Mouse (Mus musculus): ENCODE measurements around the gene Vps9d1. TPM values are rescaled to one million over a fixed set of nuclear protein-coding genes. Genes with fewer than 3 reads are reported as not detected.
A peak's percentile ranks its signal among the peaks of the same experiment; 100 is the strongest.

Vps9d1 gene
- polyA plus RNA-seq, 1 experiment from 2014 or later, result 25.9 TPM

GRCm38 (mm10) chr8:123244382-123244781, 9.8 kb downstream of the Vps9d1 start:
- Histone ChIP-seq H3K4me1 (ENCODE audit: insufficient read depth) (no peaks in the 10 kb centered on the region), H3K9me3 (ENCODE audit: low read depth, low read length) (no peaks in the 10 kb centered on the region), H3K27ac (ENCODE audit: low read depth) (no peak overlapping the region), H3K9ac (no peak overlapping the region), H3K36me3 (ENCODE audit: insufficient read depth) (peaks cover 72% of the 10 kb centered on the region), H3K4me2 (no peak overlapping the region), H3K27me3 (ENCODE audit: insufficient read depth, low read length) (no peaks in the 10 kb centered on the region), H3K4me3 (ENCODE audit: low read depth, low read length) (no peak overlapping the region)
- 90% methylated on average over 4 of the region's 4 CpGs for WGBS
- TF ChIP-seq CTCF (IDR thresholded peaks at IDR 0.05; ENCODE audit: low read depth), result no peak
- ATAC-seq (ENCODE audit: insufficient read depth) (no peak), DNase-seq (no peak)

DNA sequence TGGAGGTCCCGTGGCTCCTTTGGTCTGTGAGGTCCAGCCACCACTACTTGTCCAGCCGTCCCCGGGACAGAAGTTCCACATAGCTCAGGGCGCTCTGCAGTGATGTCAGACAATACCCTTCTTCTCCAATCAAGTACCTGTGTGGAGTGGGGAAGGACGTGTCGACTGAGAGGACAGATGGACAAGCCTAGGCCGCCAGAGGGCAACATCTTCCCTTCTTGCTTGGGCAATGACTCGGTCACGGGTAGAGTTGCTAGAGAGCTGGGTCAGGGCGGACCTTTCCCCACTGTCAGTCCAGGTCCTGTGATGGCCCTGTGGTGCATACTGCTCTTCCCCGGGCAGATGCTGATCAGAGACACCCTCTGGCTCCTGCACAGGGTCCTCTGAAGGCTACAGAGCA, 11.1 kb downstream of the Vps9d1 start:
- Histone ChIP-seq H3K27me3 (ENCODE audit: insufficient read depth, low read length) (no peaks in the 10 kb centered on the region), H3K9ac (no peak overlapping the region), H3K4me2 (no peak overlapping the region), H3K4me3 (ENCODE audit: low read depth, low read length) (no peak overlapping the region), H3K9me3 (ENCODE audit: low read depth, low read length) (no peaks in the 10 kb centered on the region), H3K36me3 (ENCODE audit: insufficient read depth) (peaks cover 59% of the 10 kb centered on the region), H3K27ac (ENCODE audit: low read depth) (no peak overlapping the region), H3K4me1 (ENCODE audit: insufficient read depth) (no peaks in the 10 kb centered on the region)
- ATAC-seq (ENCODE audit: insufficient read depth), result no peak
- 67% methylated on average over 11 of the region's 11 CpGs for WGBS
- TF ChIP-seq CTCF (IDR thresholded peaks at IDR 0.05; ENCODE audit: low read depth), result peak; percentile 38; the same call in 1 of the 2 replicates
- no peak for DNase-seq

DNA sequence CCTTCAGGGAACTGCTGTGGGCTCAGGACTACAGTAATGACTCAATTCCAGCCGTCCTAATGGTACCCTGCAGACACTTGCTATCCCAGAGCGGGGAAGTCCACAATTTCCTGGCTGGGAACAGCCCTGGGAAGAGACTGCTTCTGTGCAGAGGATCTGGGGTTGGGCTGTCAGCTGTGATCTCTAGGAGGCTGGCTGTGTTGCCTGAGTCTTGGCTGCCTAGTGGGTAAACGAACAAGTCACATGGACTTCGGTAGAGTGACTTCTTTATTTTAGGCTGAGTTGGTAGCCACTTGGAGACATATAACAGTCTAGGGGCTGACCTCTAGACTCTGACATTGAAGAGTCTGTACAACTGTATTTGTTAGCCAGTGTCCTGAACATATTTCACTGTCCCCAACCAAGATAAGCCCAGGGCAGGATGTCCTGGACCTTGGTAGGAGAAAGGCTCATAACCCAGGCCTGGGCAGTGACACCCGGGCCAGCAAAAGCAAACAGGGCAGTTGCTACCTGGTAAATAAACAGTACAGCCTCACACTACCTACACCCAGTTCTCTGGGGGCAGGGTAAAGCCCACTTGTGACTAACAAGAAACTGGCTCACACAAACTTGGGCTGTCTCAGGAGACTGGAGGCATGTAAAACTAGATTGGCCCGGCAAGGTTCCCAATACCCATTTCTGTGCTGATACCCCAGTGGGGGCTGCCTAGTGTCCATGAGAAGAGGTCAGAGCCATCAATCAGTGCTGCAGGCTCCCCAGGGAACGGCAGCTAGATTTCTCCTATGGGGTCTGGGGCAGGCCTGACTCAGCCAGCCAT, 11.8 kb downstream of the Vps9d1 start:
- Histone ChIP-seq H3K9me3 (ENCODE audit: low read depth, low read length) (no peaks in the 10 kb centered on the region), H3K27me3 (ENCODE audit: insufficient read depth, low read length) (no peaks in the 10 kb centered on the region; the same call in 1 of the 2 replicates), H3K4me1 (ENCODE audit: insufficient read depth) (no peaks in the 10 kb centered on the region), H3K4me3 (ENCODE audit: low read depth, low read length) (no peak overlapping the region), H3K27ac (ENCODE audit: low read depth) (no peak overlapping the region), H3K4me2 (no peak overlapping the region), H3K36me3 (ENCODE audit: insufficient read depth) (peaks cover 51% of the 10 kb centered on the region), H3K9ac (no peak overlapping the region)
- WGBS, result 74% methylated on average over 7 of the region's 7 CpGs
- no peak for TF ChIP-seq CTCF (IDR thresholded peaks at IDR 0.05; ENCODE audit: low read depth)
- no peak for DNase-seq
- ATAC-seq (ENCODE audit: insufficient read depth), result no peak

- Histone ChIP-seq H3K27ac (ENCODE audit: low read depth) (no peak overlapping the region), H3K4me3 (ENCODE audit: low read depth, low read length) (no peak overlapping the region), H3K4me1 (ENCODE audit: insufficient read depth) (0 out of 2 replicates have a peak, but pooled peaks cover 6% of the 10 kb centered on the region), H3K27me3 (ENCODE audit: insufficient read depth, low read length) (peaks cover 15% of the 10 kb centered on the region; the same call in 1 of the 2 replicates), H3K36me3 (ENCODE audit: insufficient read depth) (peaks cover 22% of the 10 kb centered on the region), H3K4me2 (no peak overlapping the region), H3K9me3 (ENCODE audit: low read depth, low read length) (no peaks in the 10 kb centered on the region), H3K9ac (no peak overlapping the region)
- DNase-seq (no peak), ATAC-seq (ENCODE audit: insufficient read depth) (no peak)
- 85% methylated on average over 10 of the region's 10 CpGs for WGBS
- no peak for TF ChIP-seq CTCF (IDR thresholded peaks at IDR 0.05; ENCODE audit: low read depth)
Measured at GRCm38 (mm10) chr8:123239398-123239797, 14.8 kb downstream of the Vps9d1 start.

DNA sequence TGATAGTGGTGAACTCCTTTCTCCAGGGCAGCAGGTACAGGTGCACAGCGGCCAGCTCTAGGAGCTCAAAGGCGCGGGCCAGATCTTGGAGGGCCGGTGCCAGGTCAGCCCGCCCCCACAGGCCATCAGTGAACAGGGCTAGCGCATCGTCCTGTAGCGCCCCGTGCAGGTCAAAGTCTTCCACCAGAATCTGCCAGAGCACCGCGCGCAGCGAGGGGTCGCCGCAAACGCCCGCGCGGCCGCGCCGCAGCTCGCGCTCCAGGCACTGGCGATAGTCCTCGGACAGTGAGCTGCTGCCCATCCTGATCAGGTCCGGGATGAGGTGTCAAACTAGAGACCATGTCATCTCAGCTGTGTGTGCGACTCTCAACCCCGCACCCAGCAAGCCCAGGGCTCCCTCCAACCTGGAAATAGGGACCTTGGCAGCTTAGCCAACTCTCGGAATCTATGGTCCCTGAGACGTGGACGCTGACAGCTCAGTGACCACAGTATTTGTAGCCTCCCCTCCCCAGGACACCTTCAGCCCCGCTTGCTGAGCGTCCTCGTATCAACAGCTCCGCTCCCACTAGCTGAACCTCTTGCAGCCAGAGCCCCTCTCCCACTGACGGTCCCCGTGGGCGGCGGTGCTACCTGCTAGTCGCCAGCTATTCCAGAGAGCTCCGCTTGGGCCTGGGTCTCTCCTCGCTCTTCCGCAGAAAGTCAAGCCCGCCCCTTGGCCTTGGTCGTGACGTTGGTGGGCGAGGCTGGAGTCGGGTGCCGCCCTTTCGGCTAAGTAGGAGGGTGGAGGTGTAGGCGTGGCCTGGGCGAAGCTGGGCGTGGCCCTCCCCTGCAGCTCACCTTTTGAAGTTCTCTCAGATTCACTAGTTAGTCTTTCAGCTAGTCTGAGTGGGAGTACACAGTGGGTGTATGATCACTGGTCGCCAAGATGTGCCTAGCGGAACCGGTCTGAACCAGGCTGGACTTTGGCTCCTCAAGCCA, 18.3 kb downstream of the Vps9d1 start, which contains the start of gene Spata2l:
Gene Spata2l (minus strand): TSS at position 714 of the 978 bp plus-strand sequence.
- DNase-seq (peak; percentile 92), ATAC-seq (ENCODE audit: insufficient read depth) (peak; percentile 86)
- H3K27me3 ChIP-seq (ENCODE audit: insufficient read depth, low read length), result peaks cover 21% of the 10 kb centered on the region; the same call in 1 of the 2 replicates
- peak within 1 kb of the TSS; percentile 56 for H3K4me3 ChIP-seq (ENCODE audit: low read depth, low read length)
- H3K4me1 ChIP-seq (ENCODE audit: insufficient read depth), result 0 out of 2 replicates have a peak, but pooled peaks cover 6% of the 10 kb centered on the region
- whole genome bisulfite sequencing, result 2% methylated on average over 57 of the region's 57 CpGs
- H3K4me2 ChIP-seq, result peak within 1 kb of the TSS; percentile 93
- H3K9ac ChIP-seq, result peak within 1 kb of the TSS; percentile 58
- no peaks in the 10 kb centered on the region for H3K36me3 ChIP-seq (ENCODE audit: insufficient read depth)
- no peak within 1 kb of the TSS for H3K27ac ChIP-seq (ENCODE audit: low read depth)
- no peaks in the 10 kb centered on the region for H3K9me3 ChIP-seq (ENCODE audit: low read depth, low read length)
- peak; percentile 29; the same call in 1 of the 2 replicates for TF ChIP-seq CTCF (IDR thresholded peaks at IDR 0.05; ENCODE audit: low read depth)

DNA sequence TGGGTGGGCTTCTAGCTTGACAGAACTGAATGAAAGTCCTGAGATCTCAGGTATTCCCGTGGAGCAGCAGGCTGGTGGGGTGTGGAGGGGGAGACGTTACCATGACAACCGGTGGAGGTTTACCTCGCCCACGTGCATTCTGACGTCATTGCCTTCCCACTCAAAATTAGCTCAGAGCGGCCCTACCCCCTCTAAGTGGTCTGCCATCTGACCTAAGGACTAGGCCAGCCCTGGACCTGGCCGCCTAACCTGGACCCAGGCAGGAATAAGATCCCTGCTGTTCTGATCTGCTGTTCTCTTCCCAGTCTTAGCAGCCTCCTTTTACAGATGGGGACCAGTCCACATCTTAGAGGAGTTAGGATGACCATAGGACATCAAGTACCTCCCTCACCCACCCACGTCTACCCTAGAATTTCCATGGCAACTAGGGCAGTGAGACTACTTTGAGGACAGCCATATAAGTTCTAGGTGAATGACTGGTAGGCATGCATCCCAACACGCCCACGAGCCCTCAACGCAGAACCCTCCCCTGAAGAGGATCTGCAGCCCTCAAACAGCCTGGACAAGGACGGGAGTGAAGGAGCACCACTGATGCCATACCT, 19.1 kb downstream of the Vps9d1 start:
- DNase-seq (peak; percentile 27), ATAC-seq (ENCODE audit: insufficient read depth) (no peak)
- Histone ChIP-seq H3K4me1 (ENCODE audit: insufficient read depth) (0 out of 2 replicates have a peak, but pooled peaks cover 6% of the 10 kb centered on the region), H3K4me2 (peak overlapping the region; percentile 93), H3K27ac (ENCODE audit: low read depth) (no peak overlapping the region), H3K9ac (peak overlapping the region; percentile 58), H3K27me3 (ENCODE audit: insufficient read depth, low read length) (peaks cover 21% of the 10 kb centered on the region; the same call in 1 of the 2 replicates), H3K9me3 (ENCODE audit: low read depth, low read length) (no peaks in the 10 kb centered on the region), H3K36me3 (ENCODE audit: insufficient read depth) (no peaks in the 10 kb centered on the region), H3K4me3 (ENCODE audit: low read depth, low read length) (peak overlapping the region; percentile 56)
- TF ChIP-seq CTCF (IDR thresholded peaks at IDR 0.05; ENCODE audit: low read depth), result no peak
- 31% methylated on average over 13 of the region's 13 CpGs for WGBS
